Mouse (Mus musculus) heart, postnatal 0 days (tissue): ENCODE measurements around the gene Bsnd. TPM values are rescaled to one million over a fixed set of nuclear protein-coding genes. Genes with fewer than 3 reads are reported as not detected.

Experiments used
- ATAC-seq: fragments of 200-750 bp; cut with Nextera tagmentation; 2 replicates; pipeline ENCODE4 v1.8.0; 2017; ENCODE audit warnings: low read depth, moderate number of reproducible peaks, moderate library complexity; ENCODE audit not compliant: insufficient read depth
- DNase-seq: peaks from one replicate; pipeline ENCODE4 v3.0.0-alpha.2; 2016; ENCODE audit warnings: low spot score
- H3K27ac ChIP-seq: fragments of 300-500 bp; sonication (generic); 2 replicates; pipeline ENCODE4 v1.5.1; 2014; ENCODE audit warnings: low read depth, mild to moderate bottlenecking
- H3K27me3 ChIP-seq: fragments of 300-500 bp; sonication (generic); 2 replicates; pipeline ENCODE4 v1.6.1; 2014; ENCODE audit warnings: low read length, mixed read lengths; ENCODE audit not compliant: control insufficient read depth, insufficient read depth
- H3K36me3 ChIP-seq: fragments of 300-500 bp; sonication (generic); replicated peaks from 2 replicates; pipeline ENCODE4 v1.6.1; 2014; ENCODE audit warnings: low read length, mixed read lengths; ENCODE audit not compliant: control insufficient read depth, insufficient read depth
- H3K4me1 ChIP-seq: fragments of 300-500 bp; sonication (generic); 2 replicates; pipeline ENCODE4 v1.6.1; 2014; ENCODE audit warnings: antibody characterized with exemption; ENCODE audit not compliant: control insufficient read depth, insufficient read depth
- H3K4me2 ChIP-seq: fragments of 300-500 bp; sonication (generic); 2 replicates; pipeline ENCODE4 v1.6.1; 2014; ENCODE audit warnings: low read depth, mild to moderate bottlenecking, low read length, moderate library complexity
- H3K4me3 ChIP-seq: fragments of 300-500 bp; sonication (generic); 2 replicates; pipeline ENCODE4 v1.5.1; 2014; ENCODE audit warnings: low read depth, low read length
- H3K9ac ChIP-seq: fragments of 300-500 bp; sonication (generic); replicated peaks from 2 replicates; pipeline ENCODE4 v1.6.1; 2014; ENCODE audit warnings: low read depth, low read length, mixed read lengths
- H3K9me3 ChIP-seq: fragments of 300-500 bp; sonication (generic); replicated peaks from 2 replicates; pipeline ENCODE4 v1.6.1; 2016; ENCODE audit warnings: low read length; ENCODE audit not compliant: control insufficient read depth
- CTCF ChIP-seq: IDR thresholded peaks from 2 replicates; pipeline ENCODE4 v1.5.1; 2016; ENCODE audit warnings: antibody characterized with exemption, control low read depth, low read depth
- EP300 ChIP-seq: IDR thresholded peaks from 2 replicates; pipeline ENCODE4 v1.6.1; 2016; ENCODE audit warnings: antibody characterized with exemption, low read depth
- WGBS: fragments of 180-500 bp; shearing (Covaris S2); extraction: QIAGEN DNeasy Blood & Tissue Kit; methylation state at CpG from one replicate; pipeline ENCODE4 v1.1.7; 2014; 5-methylcytosine and 5-hydroxymethylcytosine counted together
- polyA plus RNA-seq: library from polyadenylated mRNA; unstranded; fragments of >200 nt; fragmentation: Nextera tagmentation; extraction: Ambion mirVana; gene quantifications from 2 replicates; pipeline ENCODE4 v1.2.1, GENCODE M21; 2015
- total RNA-seq: library from RNA; depleted of rRNA; stranded (reverse); fragments of >200 nt; gene quantifications from 2 replicates; pipeline ENCODE4 v1.2.3, GENCODE M21; 2014; ENCODE audit warnings: low replicate concordance

The Bsnd gene
- total and polyA plus RNA-seq, 2 experiments from 2014 or later = 0.15 TPM; not detected in 1

DNA sequence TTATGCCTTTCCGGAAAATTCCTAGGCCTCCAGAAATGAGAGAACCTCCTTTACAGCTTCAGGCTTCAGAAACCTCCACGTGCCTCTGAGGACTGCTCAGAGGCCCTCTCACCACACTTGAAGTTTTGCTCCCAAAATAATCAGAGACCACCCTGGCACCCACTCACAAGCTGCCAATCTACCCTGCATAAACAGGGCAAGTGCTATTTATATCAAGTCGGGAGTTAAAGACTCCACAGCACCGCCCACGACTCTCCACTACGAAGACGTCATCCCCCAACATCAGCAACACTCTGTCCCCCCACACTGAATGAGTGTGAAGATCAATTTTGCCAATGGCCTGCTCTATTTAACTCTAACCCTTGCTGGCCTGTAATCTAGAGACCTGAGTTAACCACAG is 39.7 kb downstream of the Bsnd start:
- no peak overlapping the region for H3K4me2 ChIP-seq
- WGBS = 31% methylated on average over 7 of the region's 7 CpGs
- TF ChIP-seq EP300 = no peak
- no peaks in the 10 kb centered on the region for H3K9me3 ChIP-seq
- no peaks in the 10 kb centered on the region for H3K36me3 ChIP-seq
- H3K4me1 ChIP-seq = 0 out of 2 replicates have a peak, but pooled peaks cover 8% of the 10 kb centered on the region
- H3K27ac ChIP-seq = no peak overlapping the region
- DNase-seq (no peak), ATAC-seq (no peak)
- no peak overlapping the region for H3K4me3 ChIP-seq
- H3K9ac ChIP-seq = no peak overlapping the region
- no peaks in the 10 kb centered on the region for H3K27me3 ChIP-seq

DNA sequence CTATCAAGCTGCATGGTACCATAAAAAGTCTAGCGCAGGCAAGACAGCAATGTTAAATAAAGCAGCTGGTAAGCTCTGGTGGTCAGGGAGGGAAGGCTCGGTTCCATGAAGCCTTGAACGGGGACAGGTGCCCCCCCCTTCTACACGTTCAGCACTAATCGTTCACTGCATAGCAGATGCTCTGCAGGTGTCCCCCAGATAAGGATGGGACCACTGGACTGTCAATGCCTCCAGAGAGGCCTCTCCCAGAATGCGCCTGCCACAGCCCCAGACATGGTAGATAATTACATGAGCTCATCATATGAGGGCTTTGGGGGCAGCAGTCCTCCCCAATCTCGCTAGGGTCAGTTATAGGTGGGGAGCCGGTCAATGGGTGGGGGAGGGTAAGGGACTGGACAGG is 42.8 kb downstream of the Bsnd start:
- WGBS = 64% methylated on average over 8 of the region's 8 CpGs

DNA sequence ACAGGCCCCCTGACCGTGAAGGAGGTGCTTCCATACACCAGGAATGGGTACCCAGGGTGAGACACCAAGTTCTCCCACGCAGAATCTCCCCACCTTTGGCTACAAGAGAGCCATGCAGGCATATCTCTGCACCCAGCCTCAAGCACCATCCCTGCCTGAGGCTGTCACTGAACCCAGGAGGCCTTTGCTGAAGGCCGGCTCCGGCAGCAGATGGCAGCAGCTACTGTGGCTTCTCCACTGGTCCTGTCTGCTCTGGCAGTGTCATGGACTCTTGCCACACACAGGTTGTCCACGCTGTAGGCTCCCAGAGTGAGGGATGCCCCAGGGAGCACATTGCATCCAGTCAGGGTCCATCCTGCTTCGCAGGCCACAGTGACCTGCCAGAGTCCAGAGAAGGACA is 48.9 kb downstream of the Bsnd start:
- no peak for TF ChIP-seq EP300
- TF ChIP-seq CTCF = no peak
- 71% methylated on average over 6 of the region's 6 CpGs for WGBS
- H3K9ac ChIP-seq = no peak overlapping the region
- H3K4me2 ChIP-seq = no peak overlapping the region
- H3K27ac ChIP-seq = no peak overlapping the region
- H3K27me3 ChIP-seq = no peaks in the 10 kb centered on the region
- H3K36me3 ChIP-seq = peaks cover 45% of the 10 kb centered on the region
- no peaks in the 10 kb centered on the region for H3K4me1 ChIP-seq
- ATAC-seq (no peak), DNase-seq (no peak)
- H3K9me3 ChIP-seq = no peaks in the 10 kb centered on the region
- no peak overlapping the region for H3K4me3 ChIP-seq

More for the DNA sequence above, 42.8 kb downstream of the Bsnd start:
- no peak for TF ChIP-seq EP300
- TF ChIP-seq CTCF = no peak
- ATAC-seq (no peak), DNase-seq (no peak)
- Histone ChIP-seq H3K4me1 (0 out of 2 replicates have a peak, but pooled peaks cover 8% of the 10 kb centered on the region), H3K9me3 (no peaks in the 10 kb centered on the region), H3K9ac (no peak overlapping the region), H3K36me3 (no peaks in the 10 kb centered on the region), H3K4me2 (no peak overlapping the region), H3K27me3 (no peaks in the 10 kb centered on the region), H3K4me3 (no peak overlapping the region), H3K27ac (no peak overlapping the region)

DNA sequence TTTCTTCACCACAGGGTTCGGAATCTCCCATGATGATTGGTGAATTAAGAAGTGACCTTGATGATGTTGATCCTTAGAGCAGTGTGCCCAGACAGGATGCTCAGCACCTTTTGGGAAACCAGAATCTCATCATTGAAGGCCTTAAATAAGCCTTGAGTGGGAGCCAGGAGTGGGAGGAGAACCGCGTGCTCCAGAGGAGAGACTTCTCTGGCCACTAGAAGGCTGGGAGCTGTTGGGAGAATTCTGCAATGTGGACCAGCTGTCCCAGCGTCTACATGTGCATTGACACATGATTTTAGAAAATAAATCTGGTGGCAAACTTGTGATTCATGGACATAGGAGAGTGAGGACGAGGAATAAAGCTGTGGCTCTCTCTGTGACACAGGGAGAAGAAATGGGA is 53.3 kb downstream of the Bsnd start:
- Histone ChIP-seq H3K4me1 (no peaks in the 10 kb centered on the region), H3K9ac (no peak overlapping the region), H3K27ac (no peak overlapping the region), H3K27me3 (no peaks in the 10 kb centered on the region), H3K36me3 (peaks cover 88% of the 10 kb centered on the region), H3K4me2 (no peak overlapping the region), H3K9me3 (no peaks in the 10 kb centered on the region), H3K4me3 (no peak overlapping the region)
- no peak for TF ChIP-seq EP300
- no peak for TF ChIP-seq CTCF
- ATAC-seq (no peak), DNase-seq (no peak)
- 92% methylated on average over 5 of the region's 5 CpGs for WGBS

DNA sequence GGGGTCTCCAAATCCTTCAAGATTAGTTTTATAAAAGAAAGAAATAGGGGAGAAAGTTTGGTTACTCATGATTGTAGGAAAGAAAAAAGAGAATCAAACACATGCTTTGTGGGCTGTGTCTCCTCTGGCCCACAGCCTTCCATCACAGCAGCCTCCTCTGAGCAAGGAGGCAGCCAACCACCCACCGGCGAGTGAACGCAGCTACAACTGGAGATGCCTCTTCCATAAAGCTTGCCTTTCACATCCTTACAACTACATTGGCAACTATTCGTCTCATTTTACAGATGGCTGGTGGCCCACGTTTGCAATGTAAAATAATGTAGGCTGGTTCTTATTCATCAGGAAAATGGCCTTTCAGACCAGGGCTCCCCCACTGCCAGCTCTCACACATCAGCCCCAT is 54.9 kb downstream of the Bsnd start:
- no peak overlapping the region for H3K4me3 ChIP-seq
- H3K27me3 ChIP-seq = no peaks in the 10 kb centered on the region
- H3K4me1 ChIP-seq = no peaks in the 10 kb centered on the region
- no peak for ATAC-seq
- TF ChIP-seq CTCF = no peak
- no peak for TF ChIP-seq EP300
- no peak overlapping the region for H3K9ac ChIP-seq
- no peak for DNase-seq
- H3K27ac ChIP-seq = no peak overlapping the region
- H3K4me2 ChIP-seq = no peak overlapping the region
- peaks cover 90% of the 10 kb centered on the region for H3K36me3 ChIP-seq
- 93% methylated on average over 5 of the region's 5 CpGs for WGBS
- no peaks in the 10 kb centered on the region for H3K9me3 ChIP-seq

DNA sequence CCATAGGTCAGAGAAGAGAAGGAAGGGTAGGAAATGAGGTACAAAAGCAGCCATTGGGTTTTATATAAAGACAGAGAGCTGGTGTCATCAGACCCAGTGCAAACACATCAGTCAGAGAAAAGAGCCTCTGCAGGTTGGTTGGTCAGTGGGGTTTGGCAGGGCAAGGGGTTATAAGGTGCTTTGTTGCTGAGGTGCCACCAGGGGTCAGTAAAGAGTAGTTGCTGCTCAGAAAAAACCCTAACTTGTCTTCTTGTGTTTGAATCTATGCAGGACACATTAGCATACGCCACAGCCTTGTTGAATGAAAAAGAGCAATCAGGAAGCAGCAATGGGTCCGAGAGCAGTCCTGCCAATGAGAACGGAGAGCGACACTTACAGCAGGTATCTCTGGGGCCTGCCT is 55.6 kb downstream of the Bsnd start:
- ATAC-seq = peak; percentile 33; the same call in 1 of the 2 replicates
- H3K9me3 ChIP-seq = no peaks in the 10 kb centered on the region
- H3K36me3 ChIP-seq = peaks cover 91% of the 10 kb centered on the region
- H3K9ac ChIP-seq = no peak overlapping the region
- H3K4me1 ChIP-seq = no peaks in the 10 kb centered on the region
- TF ChIP-seq CTCF (peak; percentile 68), EP300 (no peak)
- no peak overlapping the region for H3K4me3 ChIP-seq
- no peak overlapping the region for H3K27ac ChIP-seq
- WGBS = 67% methylated on average over 4 of the region's 4 CpGs
- no peaks in the 10 kb centered on the region for H3K27me3 ChIP-seq
- no peak overlapping the region for H3K4me2 ChIP-seq
- DNase-seq = peak; percentile 26
